Mouse (Mus musculus): ENCODE results near the gene Eps8l2. TPM values are rescaled to one million over a fixed set of nuclear protein-coding genes. Genes with fewer than 3 reads are reported as not detected.

Gene Eps8l2
- polyA plus RNA-seq, 1 experiment, result 528 TPM

GRCm38 (mm10) chr7:141317619-141318132 lies 21.0 kb upstream of the Eps8l2 start:
- no peak for TF ChIP-seq POLR2A (IDR thresholded peaks at IDR 0.05; ENCODE audit: low read depth, low read length)
- no peak for TF ChIP-seq CTCF (IDR thresholded peaks at IDR 0.05; ENCODE audit: extremely low read depth, insufficient read length, insufficient replicate concordance, low read depth, low read length)

DNA sequence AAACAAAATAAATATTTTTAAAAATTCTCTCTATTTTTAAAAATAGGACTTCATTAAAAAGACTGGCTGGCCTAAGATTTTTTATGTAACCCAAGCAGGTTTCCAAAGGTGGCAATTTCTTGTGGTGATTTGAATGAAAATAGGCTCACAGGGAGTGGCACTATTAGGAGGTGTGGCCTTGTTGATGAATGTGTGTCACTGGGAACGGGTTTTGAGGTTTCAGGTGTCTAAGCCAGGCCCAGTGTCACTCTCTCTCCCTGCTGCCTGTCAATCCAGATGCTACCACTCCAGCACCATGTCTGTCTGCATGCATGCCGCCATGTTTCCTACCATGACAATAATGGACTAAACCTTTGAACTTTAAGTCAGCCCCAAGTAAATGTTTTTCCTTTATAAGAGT lies 19.2 kb upstream of the Eps8l2 start:
- Histone ChIP-seq H3K4me3 (ENCODE audit: low read depth, low read length) (no peak overlapping the region), H3K36me3 (ENCODE audit: control insufficient read depth, insufficient read depth, low read length) (peaks cover 50% of the 10 kb centered on the region), H3K27me3 (ENCODE audit: control insufficient read depth, insufficient read depth, low read length) (no peaks in the 10 kb centered on the region), H3K4me1 (ENCODE audit: control insufficient read depth, insufficient read depth, insufficient read length, low read length) (no peaks in the 10 kb centered on the region; the same call in 1 of the 2 replicates), H3K27ac (ENCODE audit: insufficient read depth, low read depth, low read length) (no peak overlapping the region)
- 69% methylated on average over 2 of the region's 2 CpGs for WGBS
- no peak for TF ChIP-seq CTCF (IDR thresholded peaks at IDR 0.05; ENCODE audit: extremely low read depth, insufficient read length, insufficient replicate concordance, low read depth, low read length)
- no peak for TF ChIP-seq POLR2A (IDR thresholded peaks at IDR 0.05; ENCODE audit: low read depth, low read length)

More at GRCm38 (mm10) chr7:141317619-141318132, 21.0 kb upstream of the Eps8l2 start:
- Histone ChIP-seq H3K4me1 (ENCODE audit: control insufficient read depth, insufficient read depth, insufficient read length, low read length) (no peaks in the 10 kb centered on the region; the same call in 1 of the 2 replicates), H3K4me3 (ENCODE audit: low read depth, low read length) (no peak overlapping the region), H3K27me3 (ENCODE audit: control insufficient read depth, insufficient read depth, low read length) (no peaks in the 10 kb centered on the region), H3K36me3 (ENCODE audit: control insufficient read depth, insufficient read depth, low read length) (peaks cover 57% of the 10 kb centered on the region), H3K27ac (ENCODE audit: insufficient read depth, low read depth, low read length) (peak overlapping the region; percentile 87)
- 27% methylated on average over 1 of the region's 1 CpGs for WGBS

DNA sequence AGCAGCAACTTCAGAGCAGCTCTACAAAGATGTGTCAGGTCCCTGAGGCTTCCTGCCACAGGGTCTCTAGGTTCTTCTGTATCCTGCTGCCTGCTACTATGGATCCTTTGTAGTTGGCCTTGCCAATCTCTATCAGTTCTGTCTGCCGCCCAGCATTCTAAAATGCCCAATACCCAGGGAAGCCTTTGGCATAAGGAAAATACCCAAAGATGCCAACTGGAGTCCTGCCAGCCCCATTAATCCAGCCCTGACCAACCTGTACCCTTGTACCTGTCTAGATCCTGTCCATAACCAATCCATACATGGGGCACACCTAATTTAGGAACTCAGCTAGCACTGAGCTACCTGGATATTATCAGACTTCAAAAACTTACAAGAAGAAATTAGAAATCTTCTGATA lies 14.0 kb upstream of the Eps8l2 start:
- Histone ChIP-seq H3K36me3 (ENCODE audit: control insufficient read depth, insufficient read depth, low read length) (peaks cover 32% of the 10 kb centered on the region), H3K27me3 (ENCODE audit: control insufficient read depth, insufficient read depth, low read length) (no peaks in the 10 kb centered on the region), H3K4me3 (ENCODE audit: low read depth, low read length) (no peak overlapping the region), H3K4me1 (ENCODE audit: control insufficient read depth, insufficient read depth, insufficient read length, low read length) (peaks cover 14% of the 10 kb centered on the region), H3K27ac (ENCODE audit: insufficient read depth, low read depth, low read length) (no peak overlapping the region)
- WGBS, result 19% methylated on average over 1 of the region's 1 CpGs
- no peak for TF ChIP-seq CTCF (IDR thresholded peaks at IDR 0.05; ENCODE audit: extremely low read depth, insufficient read length, insufficient replicate concordance, low read depth, low read length)
- no peak for TF ChIP-seq POLR2A (IDR thresholded peaks at IDR 0.05; ENCODE audit: low read depth, low read length)

DNA sequence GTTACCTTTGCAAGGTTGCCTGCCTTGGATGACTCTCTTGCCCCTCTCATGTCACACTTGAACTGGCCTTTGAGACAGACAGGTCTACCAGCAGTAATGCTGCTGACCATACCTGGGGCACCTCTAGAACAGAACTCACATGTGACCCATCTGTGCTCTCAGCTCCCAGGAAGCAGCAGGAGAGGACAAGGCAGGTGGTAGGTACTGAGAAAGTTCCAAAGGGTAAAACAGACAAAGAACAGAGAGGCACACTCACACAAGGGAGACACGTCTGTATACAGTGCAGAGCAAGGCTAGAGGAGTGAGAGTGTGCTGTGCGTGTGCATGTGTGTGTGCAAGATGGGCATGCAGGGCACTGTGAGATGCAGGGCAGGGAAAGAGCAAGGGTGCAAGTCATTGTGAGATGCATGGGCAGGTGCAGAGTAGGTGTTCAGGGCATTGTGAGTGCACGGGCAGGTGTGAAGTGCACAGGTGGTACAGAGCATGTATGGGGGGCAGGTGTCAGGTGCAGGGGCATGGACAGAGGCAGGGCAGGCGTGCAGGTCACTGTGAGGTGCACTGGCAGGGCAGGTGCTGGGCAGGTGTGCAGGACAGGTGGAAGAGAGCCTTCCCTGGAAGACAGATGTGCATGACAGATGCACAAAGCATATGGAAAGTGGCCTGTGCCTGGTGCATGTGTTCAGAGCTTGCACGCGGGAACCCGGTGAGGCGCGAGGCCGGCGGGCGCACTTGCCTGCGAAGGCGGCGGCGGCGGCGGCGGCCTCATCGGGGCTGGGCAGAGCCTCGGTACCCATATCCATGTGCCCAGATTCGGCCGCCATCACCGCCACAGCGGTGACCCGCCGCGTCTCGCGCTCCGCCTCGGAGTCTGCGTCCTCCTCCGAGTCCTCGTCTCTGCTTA lies 11.9 kb upstream of the Eps8l2 start:
- Histone ChIP-seq H3K27me3 (ENCODE audit: control insufficient read depth, insufficient read depth, low read length) (no peaks in the 10 kb centered on the region), H3K27ac (ENCODE audit: insufficient read depth, low read depth, low read length) (peak overlapping the region; percentile 56), H3K4me1 (ENCODE audit: control insufficient read depth, insufficient read depth, insufficient read length, low read length) (peaks cover 14% of the 10 kb centered on the region), H3K36me3 (ENCODE audit: control insufficient read depth, insufficient read depth, low read length) (peaks cover 16% of the 10 kb centered on the region), H3K4me3 (ENCODE audit: low read depth, low read length) (peak overlapping the region; percentile 84)
- WGBS, result 2% methylated on average over 34 of the region's 35 CpGs
- TF ChIP-seq POLR2A (IDR thresholded peaks at IDR 0.05; ENCODE audit: low read depth, low read length) (no peak), CTCF (IDR thresholded peaks at IDR 0.05; ENCODE audit: extremely low read depth, insufficient read length, insufficient replicate concordance, low read depth, low read length) (no peak)

DNA sequence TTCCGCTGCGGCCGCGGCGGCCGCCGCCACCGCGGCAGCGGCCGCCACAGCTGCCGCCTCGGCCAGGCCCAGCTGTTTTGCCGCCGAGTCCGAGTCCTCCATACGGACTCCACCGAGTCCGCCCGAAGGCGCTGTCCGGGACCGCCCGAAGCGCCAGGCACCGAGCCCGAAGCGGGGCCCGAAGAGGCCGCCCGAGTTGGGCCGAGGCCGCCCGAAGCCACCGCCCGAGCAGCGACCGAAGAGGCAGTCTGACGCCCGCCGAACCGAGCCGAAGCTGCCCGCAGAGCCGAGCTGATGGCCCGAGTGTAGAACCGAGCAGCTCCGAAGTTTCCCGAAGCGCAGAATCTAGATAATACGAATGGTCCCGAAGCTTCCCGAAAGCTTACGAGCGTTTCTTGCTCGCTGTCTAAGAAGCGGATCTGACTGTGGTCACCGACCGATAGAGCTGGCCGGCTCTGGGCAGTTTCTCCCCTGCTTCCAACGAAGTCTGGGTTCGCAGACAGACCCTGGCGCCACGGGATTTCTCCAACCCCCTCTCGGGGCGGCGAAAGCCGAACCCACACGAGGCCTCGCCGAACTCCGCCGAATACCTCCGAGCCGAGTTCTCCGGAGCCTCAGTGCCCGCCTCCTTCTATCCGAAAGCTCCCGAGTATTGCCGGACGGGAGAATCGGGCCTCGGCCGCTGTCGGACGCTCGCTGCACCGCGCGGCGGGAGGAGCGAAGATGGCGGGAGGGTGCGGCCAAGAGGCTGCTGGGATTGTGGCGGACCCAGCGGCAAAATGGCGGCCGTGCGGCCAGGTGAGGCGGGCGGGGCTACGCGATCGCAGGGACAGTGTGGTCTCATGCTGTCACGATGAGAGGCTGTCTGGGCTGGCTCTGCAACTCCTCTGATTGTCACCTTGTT lies 11.0 kb upstream of the Eps8l2 start, which contains the start of the genes Deaf1 and Tmem80:
Deaf1 (minus strand) TSS at position 222 of the 904 bp plus-strand sequence.
Tmem80 (plus strand) TSS at position 271 of the 904 bp plus-strand sequence.
- Histone ChIP-seq H3K4me3 (ENCODE audit: low read depth, low read length) (peak within 1 kb of the TSS; percentile 84), H3K36me3 (ENCODE audit: control insufficient read depth, insufficient read depth, low read length) (peaks cover 7% of the 10 kb centered on the region; the same call in 1 of the 2 replicates), H3K4me1 (ENCODE audit: control insufficient read depth, insufficient read depth, insufficient read length, low read length) (peaks cover 19% of the 10 kb centered on the region), H3K27ac (ENCODE audit: insufficient read depth, low read depth, low read length) (peak within 1 kb of the TSS; percentile 99), H3K27me3 (ENCODE audit: control insufficient read depth, insufficient read depth, low read length) (no peaks in the 10 kb centered on the region)
- peak; percentile 94 for TF ChIP-seq POLR2A (IDR thresholded peaks at IDR 0.05; ENCODE audit: low read depth, low read length)
- no peak for TF ChIP-seq CTCF (IDR thresholded peaks at IDR 0.05; ENCODE audit: extremely low read depth, insufficient read length, insufficient replicate concordance, low read depth, low read length)
- under 1% methylated on average over 105 of the region's 105 CpGs for WGBS

DNA sequence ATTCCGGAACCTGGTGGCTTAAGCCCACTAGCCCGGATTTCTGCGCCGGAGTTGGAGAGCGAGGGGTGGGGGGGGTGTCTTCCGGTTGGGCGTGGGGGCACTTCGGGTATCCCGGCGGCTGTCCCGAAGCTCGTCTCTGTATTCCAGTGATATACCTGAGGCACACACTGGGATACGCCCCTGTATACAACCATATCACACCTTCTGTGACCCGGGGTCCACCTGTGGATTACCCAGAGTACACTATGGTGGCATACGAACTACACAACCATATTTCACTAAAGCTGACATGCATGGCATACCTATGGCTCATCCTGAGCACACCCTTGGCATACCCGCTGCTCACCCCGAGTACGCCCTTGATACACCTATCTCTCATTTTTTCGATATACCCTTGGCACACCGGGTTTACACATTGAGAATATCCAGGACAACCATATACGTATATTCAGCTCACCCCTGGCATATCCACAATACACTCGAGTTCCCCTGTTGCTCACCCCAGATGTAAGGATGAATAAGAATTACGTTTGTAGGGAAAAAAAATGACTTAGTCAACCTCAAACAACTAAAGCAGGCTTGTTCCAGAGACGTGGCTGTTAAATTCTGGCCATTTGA lies 10.2 kb upstream of the Eps8l2 start:
- peak overlapping the region; percentile 99 for H3K27ac ChIP-seq (ENCODE audit: insufficient read depth, low read depth, low read length)
- peaks cover 19% of the 10 kb centered on the region for H3K4me1 ChIP-seq (ENCODE audit: control insufficient read depth, insufficient read depth, insufficient read length, low read length)
- no peaks in the 10 kb centered on the region for H3K27me3 ChIP-seq (ENCODE audit: control insufficient read depth, insufficient read depth, low read length)
- WGBS, result 7% methylated on average over 24 of the region's 24 CpGs
- H3K36me3 ChIP-seq (ENCODE audit: control insufficient read depth, insufficient read depth, low read length), result peaks cover 7% of the 10 kb centered on the region
- H3K4me3 ChIP-seq (ENCODE audit: low read depth, low read length), result peak overlapping the region; percentile 84
- TF ChIP-seq POLR2A (IDR thresholded peaks at IDR 0.05; ENCODE audit: low read depth, low read length), result no peak
- TF ChIP-seq CTCF (IDR thresholded peaks at IDR 0.05; ENCODE audit: extremely low read depth, insufficient read length, insufficient replicate concordance, low read depth, low read length), result no peak

All from small intestine, adult 2 months (tissue).